Mouse (Mus musculus): Measurements from ENCODE around the gene Lin7c. TPM values are rescaled to one million over a fixed set of nuclear protein-coding genes. Genes with fewer than 3 reads are reported as not detected.

Lin7c gene
- total RNA-seq, 1 experiment from 2014 or later: 177 TPM

Other genes starting within 250 kb of the Lin7c start
- not detected in 2 replicates for gene Bdnf, start 216.2 kb upstream of the Lin7c start, total RNA-seq (2017)
- gene Lgr4, start 26.8 kb downstream of the Lin7c start, total RNA-seq (2017): 0.74 and 8.4 TPM in 2 replicates
- 50.1 and 58.3 TPM in 2 replicates for gene Ccdc34, start 127.0 kb downstream of the Lin7c start, total RNA-seq (2017)